Mouse (Mus musculus): ENCODE results near the gene Dzank1.
A peak's percentile ranks its signal among the peaks of the same experiment; 100 is the strongest.

Gene Dzank1

DNA sequence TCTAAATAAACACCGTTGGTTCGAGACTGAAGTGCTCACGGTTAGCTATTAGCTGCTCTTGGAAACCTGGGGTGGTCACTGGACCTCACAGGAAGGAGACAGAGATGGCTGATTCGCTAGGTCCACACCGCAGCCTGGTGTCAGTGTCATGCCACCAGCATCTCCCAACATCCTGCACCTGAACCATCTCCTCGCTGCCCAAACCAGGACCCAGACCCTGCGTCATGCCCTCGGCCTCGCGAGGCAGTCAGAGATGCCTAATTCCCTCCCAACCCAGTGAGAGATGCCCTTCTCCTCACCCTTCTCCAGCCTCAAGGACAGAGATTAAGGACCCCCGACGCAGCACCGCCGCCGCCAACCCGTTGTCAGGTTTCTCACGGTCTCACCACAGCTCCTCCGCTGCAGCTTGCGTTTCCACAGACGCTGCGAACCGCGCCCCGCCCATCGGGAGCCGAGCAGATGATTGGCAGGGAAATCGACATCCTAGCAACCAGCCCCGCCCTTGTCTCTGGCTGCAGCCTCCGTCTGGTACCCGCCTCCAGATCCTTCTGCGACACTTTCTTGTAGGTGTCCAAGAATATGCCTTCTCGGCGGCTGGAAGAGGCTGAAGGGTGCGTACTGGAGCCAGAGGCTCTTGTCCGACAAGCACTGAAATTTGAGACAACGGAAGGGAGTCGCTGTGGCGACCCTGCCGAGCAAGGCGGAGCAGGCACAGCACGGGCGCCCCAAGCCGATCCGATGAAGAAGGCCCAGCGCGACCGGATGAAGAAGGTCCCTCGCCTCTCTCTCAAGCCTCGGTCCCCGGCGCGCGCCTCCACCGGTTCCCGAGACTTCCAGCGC is at the start of gene Dzank1, which contains the start of gene Polr3f:
TSS of gene Dzank1 (minus strand) at position 434 of the 840 bp plus-strand sequence.
TSS of gene Polr3f (plus strand) at position 738 of the 840 bp plus-strand sequence.
- DNase-seq (ENCODE audit: low spot score in 2 of 2) = peak; percentile 96 to 97

- peak; percentile 97 to 98 for DNase-seq (ENCODE audit: low spot score in 2 of 2)
Observed at GRCm38 (mm10) chr2:144555820-144556552, 28.8 kb upstream of the Dzank1 start, which contains the start of gene Sec23b. Gene Sec23b, plus strand, starts transcription at chr2:144556229.

GRCm38 (mm10) chr2:144555286-144555819 is 28.1 kb upstream of the Dzank1 start:
- no peak for DNase-seq (ENCODE audit: low spot score in 2 of 2)

DNA sequence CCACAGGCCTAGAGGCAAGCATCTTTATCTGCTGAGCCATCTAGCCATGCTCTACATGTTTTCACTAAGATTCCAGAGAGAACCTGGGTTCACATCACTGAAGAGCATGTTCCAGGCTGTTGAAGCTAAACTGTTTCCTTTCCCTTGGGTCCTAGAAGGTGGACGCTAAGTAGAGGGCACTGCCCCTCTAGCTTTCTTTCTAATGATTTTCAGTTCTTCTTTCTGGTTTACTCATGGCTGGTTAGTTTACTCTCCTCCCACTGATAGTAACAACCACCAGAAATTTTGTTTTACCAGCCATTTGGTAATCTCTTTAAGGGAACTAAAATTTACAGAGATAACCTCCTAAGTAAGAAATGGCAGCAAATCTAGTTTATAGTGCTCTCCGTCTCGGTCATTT is 26.7 kb upstream of the Dzank1 start:
- DNase-seq (ENCODE audit: low spot score in 2 of 2) = no peak

- DNase-seq (ENCODE audit: low spot score in 2 of 2) = peak; percentile 46 to 59
Observed at GRCm38 (mm10) chr2:144550529-144550928, 23.3 kb upstream of the Dzank1 start, which contains the start of gene Rbbp9. Gene Rbbp9, minus strand, starts transcription at chr2:144550869.

DNA sequence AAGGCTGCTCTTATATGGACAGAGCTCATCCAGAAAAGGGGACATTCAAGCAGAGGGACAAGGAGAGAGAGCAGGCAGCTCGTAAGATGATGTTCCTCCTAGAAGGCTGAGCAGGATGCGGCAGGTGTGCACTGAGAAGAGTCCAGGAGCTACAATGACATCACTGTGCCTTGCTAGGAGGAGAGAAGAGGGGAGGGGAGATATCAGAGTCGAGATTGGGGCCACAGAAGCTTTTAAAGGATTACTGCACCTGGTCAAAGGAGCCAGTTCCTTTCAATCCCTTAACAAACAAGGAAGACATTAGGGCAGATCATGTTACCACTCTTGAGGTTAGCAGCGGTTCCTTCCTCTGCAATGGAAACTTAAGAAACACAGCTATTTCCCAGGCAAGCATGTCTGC is 20.3 kb upstream of the Dzank1 start:
- DNase-seq (ENCODE audit: low spot score in 2 of 2) = no peak

DNA sequence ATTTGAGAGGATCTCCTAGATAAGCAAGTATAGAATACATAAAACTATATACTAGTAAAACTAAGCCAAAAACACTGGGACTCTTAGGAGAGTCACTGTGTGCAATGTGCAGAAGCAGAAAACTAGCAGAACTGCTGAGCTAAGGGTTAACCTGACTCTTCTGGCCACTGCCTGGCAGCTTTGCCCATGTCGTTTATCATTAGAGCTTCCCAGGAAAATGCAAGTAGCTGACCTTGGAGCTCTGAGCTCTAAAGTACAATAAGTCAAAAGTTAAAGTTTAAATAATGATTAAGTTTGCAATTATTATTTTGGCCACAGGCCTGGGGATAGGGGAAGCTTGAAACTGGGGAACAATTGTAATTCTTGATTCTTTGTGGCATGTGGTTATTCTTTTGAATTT is 18.3 kb upstream of the Dzank1 start:
- no peak for DNase-seq (ENCODE audit: low spot score in 2 of 2)

DNA sequence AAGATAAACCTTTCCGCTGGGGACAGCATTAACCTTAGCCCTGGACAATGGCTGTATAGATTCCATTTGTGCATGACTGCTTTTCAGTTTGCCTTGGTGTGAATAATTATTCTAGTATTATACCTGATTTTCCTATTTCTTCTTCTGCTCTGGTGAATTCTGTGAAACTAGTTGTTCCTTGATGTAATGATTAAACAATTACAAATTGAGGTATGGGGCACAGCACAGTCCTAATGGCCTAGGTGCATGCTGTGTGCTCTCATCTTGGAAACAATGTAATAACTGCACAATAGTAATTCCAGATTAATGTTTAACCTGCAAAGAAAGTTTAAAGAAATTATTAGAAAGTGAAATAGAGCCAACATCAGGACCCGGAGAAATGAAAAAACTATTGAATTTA is 17.8 kb upstream of the Dzank1 start:
- DNase-seq (ENCODE audit: low spot score in 2 of 2) = no peak

GRCm38 (mm10) chr2:144544630-144545029 is 17.4 kb upstream of the Dzank1 start:
- DNase-seq (ENCODE audit: low spot score in 2 of 2) = no peak

GRCm38 (mm10) chr2:144543670-144544069 is 16.5 kb upstream of the Dzank1 start:
- DNase-seq (ENCODE audit: low spot score in 2 of 2) = no peak

- DNase-seq (ENCODE audit: low spot score in 2 of 2) = no peak
Observed at GRCm38 (mm10) chr2:144541246-144541645, 14.0 kb upstream of the Dzank1 start.

DNA sequence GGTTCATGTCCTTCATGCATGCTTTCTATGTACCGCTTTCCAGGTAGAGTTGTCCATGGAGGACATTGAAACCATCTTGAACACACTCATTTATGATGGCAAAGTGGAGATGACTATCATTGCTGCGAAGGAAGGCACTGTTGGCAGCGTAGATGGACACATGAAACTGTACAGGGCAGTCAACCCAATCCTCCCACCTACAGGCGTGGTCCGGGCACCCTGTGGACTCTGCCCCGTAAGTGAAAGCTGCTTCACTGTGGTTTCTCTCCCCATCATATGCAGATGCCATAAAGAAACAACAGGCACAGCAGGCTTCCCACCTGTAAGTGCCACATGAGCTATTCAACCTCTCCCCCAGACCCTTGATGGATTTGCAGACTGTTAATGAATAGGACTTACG is 9.9 kb upstream of the Dzank1 start:
- no peak for DNase-seq (ENCODE audit: low spot score in 2 of 2)

DNA sequence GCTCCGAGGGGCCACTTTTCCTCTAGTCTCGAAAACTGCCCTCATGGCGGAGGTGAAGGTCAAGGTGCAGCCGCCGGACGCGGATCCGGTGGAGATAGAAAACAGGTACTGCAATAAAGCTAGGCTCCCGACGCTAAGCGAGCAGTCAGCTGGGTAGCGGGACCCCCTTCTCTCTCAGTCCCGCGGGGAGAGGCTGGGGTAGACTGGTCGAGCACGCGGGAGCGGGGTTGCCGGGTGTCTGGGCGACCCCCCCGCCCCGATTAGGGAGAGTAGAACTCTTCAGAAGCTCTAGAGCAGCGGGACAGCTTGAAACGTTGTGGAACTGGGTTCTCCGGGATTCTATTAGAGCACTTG is 584 bp upstream of the Dzank1 start:
- DNase-seq (ENCODE audit: low spot score in 2 of 2) = no peak

GRCm38 (mm10) chr2:144525856-144526255 is 1.4 kb downstream of the Dzank1 start:
- DNase-seq (ENCODE audit: low spot score in 2 of 2) = no peak

DNA sequence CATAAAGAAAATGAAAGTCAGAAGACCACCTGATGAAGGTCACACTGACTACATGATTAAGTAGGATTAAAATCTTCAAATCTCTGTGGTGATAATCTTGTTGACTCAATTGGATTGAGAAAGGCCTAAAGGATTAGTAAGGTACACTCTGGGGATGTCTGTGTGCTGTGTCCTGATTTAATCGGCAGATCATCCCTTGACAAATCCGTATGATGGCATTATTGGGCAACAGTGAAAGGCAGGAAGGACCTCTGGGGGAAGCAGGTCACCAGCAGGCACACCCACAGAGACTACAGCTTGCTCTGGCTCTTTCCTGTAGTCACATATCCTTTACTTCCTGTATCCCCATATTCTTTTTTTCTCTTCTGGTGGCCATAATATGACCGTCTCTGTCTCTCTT is 7.4 kb downstream of the Dzank1 start:
- DNase-seq (ENCODE audit: low spot score in 2 of 2) = no peak

DNA sequence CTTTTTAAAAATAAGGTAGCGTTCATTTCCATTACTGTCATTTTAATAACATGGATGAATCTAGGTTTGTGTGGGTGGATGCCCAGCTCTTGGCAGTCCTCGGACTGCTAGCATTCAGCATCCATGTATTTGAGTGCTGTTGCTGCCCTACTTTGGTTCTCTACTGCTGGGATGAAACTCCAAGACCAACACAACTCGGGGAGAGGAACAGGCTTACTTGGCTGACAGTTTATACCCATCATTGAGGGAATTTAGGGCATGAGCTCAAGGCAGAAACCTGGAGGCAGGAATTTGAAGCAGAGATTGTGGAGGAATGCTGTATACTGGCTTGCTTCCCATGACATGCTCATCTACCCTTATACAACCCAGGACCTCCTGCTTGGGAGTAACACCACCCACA is 12.6 kb downstream of the Dzank1 start:
- no peak for DNase-seq (ENCODE audit: low spot score in 2 of 2)

- no peak for DNase-seq (ENCODE audit: low spot score in 2 of 2)
Observed at GRCm38 (mm10) chr2:144502134-144502533, 25.1 kb downstream of the Dzank1 start.

DNA sequence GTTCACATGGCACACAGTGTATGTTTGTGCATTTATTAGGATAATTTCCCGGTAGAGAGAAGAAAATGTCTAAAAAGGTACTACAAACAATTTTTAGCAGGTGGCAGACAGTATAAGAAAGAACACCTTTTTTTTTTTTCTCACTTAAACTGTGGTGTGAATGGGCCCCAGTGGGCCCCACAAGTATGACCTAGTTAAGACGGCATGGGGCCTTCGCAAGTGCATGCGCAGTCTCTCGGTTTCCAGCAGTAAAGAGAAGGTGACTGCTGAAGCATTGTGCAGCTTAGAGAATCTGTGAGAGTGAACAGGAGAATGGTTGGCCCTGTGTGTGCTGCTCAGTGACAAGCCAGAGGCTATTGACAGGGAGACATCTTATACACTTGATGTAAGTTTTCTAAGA is 37.9 kb downstream of the Dzank1 start:
- DNase-seq (ENCODE audit: low spot score in 2 of 2) = no peak

DNA sequence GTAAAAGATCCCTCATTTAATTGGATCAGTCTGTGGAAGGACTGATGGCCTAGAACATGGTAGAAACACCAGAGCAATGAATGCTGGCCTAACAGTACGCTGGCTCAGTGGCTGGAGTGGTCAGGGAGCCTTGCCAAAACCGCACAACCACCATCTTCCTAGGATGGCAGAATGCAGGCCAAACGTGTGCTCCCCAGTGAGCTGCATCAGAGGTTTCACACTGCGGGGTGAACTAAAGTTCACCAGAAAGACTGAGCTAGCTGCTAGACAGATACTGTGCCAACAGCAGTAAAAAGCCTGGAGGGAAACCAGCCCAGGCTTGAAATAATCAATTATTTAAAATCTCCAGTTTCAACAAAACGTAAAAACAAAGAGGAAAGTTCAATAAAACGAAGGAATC is 39.7 kb downstream of the Dzank1 start:
- DNase-seq (ENCODE audit: low spot score in 2 of 2) = peak in 1 of 2 experiments; percentile 5

GRCm38 (mm10) chr2:144485439-144485838 is 41.8 kb downstream of the Dzank1 start:
- DNase-seq (ENCODE audit: low spot score in 2 of 2) = no peak

- DNase-seq (ENCODE audit: low spot score in 2 of 2) = no peak
Observed at GRCm38 (mm10) chr2:144484084-144484483, 43.1 kb downstream of the Dzank1 start.

- DNase-seq (ENCODE audit: low spot score in 2 of 2) = no peak
Observed at GRCm38 (mm10) chr2:144479421-144479820, 47.8 kb downstream of the Dzank1 start.

GRCm38 (mm10) chr2:144467203-144467602 is 60.0 kb downstream of the Dzank1 start:
- DNase-seq (ENCODE audit: low spot score in 2 of 2) = no peak

Data from urinary bladder, postnatal 36 days (tissue).